Mouse (Mus musculus): ENCODE measurements around the gene Rptor. TPM values are rescaled to one million over a fixed set of nuclear protein-coding genes. Genes with fewer than 3 reads are reported as not detected.

The Rptor gene
- total and polyA plus RNA-seq, 3 experiments: 33.9 to 34.9 TPM; not detected in 1

- Histone ChIP-seq H3K27ac (ENCODE audit: control insufficient read depth, low read depth, low read length) (no peak overlapping the region), H3K4me3 (ENCODE audit: control insufficient read depth in 1 of 2, insufficient read depth in 1 of 2, low read depth in 2 of 2, low read length in 2 of 2) (no peak overlapping the region), H3K27me3 (ENCODE audit: control insufficient read depth in 1 of 2, insufficient read depth in 2 of 2, low read length in 2 of 2) (no peaks in the 10 kb centered on the region), H3K36me3 (ENCODE audit: control insufficient read depth in 1 of 2, insufficient read depth in 2 of 2, low read length in 2 of 2) (peaks cover 0 to 22% of the 10 kb centered on the region in 2 experiments; a peak in 3 of 4 replicates), H3K9ac (ENCODE audit: control insufficient read depth, low read depth, low read length, poor library complexity, severe bottlenecking) (no peak overlapping the region), H3K9me3 (replicated peaks; ENCODE audit: insufficient read depth, low read length) (no peaks in the 10 kb centered on the region), H3K4me1 (ENCODE audit: control insufficient read depth in 1 of 2, insufficient read depth in 2 of 2, low read length in 2 of 2) (peaks cover 15 to 31% of the 10 kb centered on the region in 2 experiments), H3K79me2 (ENCODE audit: control insufficient read depth, insufficient read depth, low read length, poor library complexity) (peaks cover 45% of the 10 kb centered on the region)
- 0 out of 2 replicates have a peak, but pooled peaks have one; percentile 11 for TF ChIP-seq ETS1 (IDR thresholded peaks at IDR 0.05; ENCODE audit: low read depth, low read length)
- no peak for TF ChIP-seq ELF1 (IDR thresholded peaks at IDR 0.05; ENCODE audit: low read depth, low read length)
- TF ChIP-seq POLR2AphosphoS5 (IDR thresholded peaks at IDR 0.05; ENCODE audit: borderline replicate concordance, low read depth, low read length): no peak
- peak; percentile 31; the same call in 1 of the 2 replicates for TF ChIP-seq GATA1 (IDR thresholded peaks at IDR 0.05; ENCODE audit: low read depth, low read length)
- no peak for TF ChIP-seq CHD1 (IDR thresholded peaks at IDR 0.05; ENCODE audit: low read depth, low read length)
- no peak for TF ChIP-seq RAD21 (IDR thresholded peaks at IDR 0.05; ENCODE audit: low read depth, low read length)
- TF ChIP-seq ZC3H11A (IDR thresholded peaks at IDR 0.05; ENCODE audit: low read depth, low read length): no peak
- no peak for DNase-seq (ENCODE audit: low read depth, low spot score)
These were observed 62.1 kb downstream of the Rptor start for GRCm38 (mm10) chr11:119664678-119665307.

GRCm38 (mm10) chr11:119665308-119665702, 62.6 kb downstream of the Rptor start:
- Histone ChIP-seq H3K9me3 (replicated peaks; ENCODE audit: insufficient read depth, low read length) (no peaks in the 10 kb centered on the region), H3K79me2 (ENCODE audit: control insufficient read depth, insufficient read depth, low read length, poor library complexity) (peaks cover 44% of the 10 kb centered on the region), H3K4me3 (ENCODE audit: control insufficient read depth in 1 of 2, insufficient read depth in 1 of 2, low read depth in 2 of 2, low read length in 2 of 2) (no peak overlapping the region), H3K36me3 (ENCODE audit: control insufficient read depth in 1 of 2, insufficient read depth in 2 of 2, low read length in 2 of 2) (peaks cover 0 to 27% of the 10 kb centered on the region in 2 experiments; a peak in 3 of 4 replicates), H3K4me1 (ENCODE audit: control insufficient read depth in 1 of 2, insufficient read depth in 2 of 2, low read length in 2 of 2) (peaks cover 17 to 35% of the 10 kb centered on the region in 2 experiments), H3K27ac (ENCODE audit: control insufficient read depth, low read depth, low read length) (no peak overlapping the region), H3K9ac (ENCODE audit: control insufficient read depth, low read depth, low read length, poor library complexity, severe bottlenecking) (no peak overlapping the region), H3K27me3 (ENCODE audit: control insufficient read depth in 1 of 2, insufficient read depth in 2 of 2, low read length in 2 of 2) (no peaks in the 10 kb centered on the region)
- no peak for TF ChIP-seq UBTF (IDR thresholded peaks at IDR 0.05; ENCODE audit: borderline replicate concordance, insufficient read depth, low read depth, low read length)
- TF ChIP-seq TAL1 (IDR thresholded peaks at IDR 0.05; ENCODE audit: low read length): no peak
- no peak for TF ChIP-seq GATA1 (IDR thresholded peaks at IDR 0.05; ENCODE audit: low read depth, low read length)
- no peak for DNase-seq (ENCODE audit: low read depth, low spot score)

GRCm38 (mm10) chr11:119666567-119667108, 63.9 kb downstream of the Rptor start:
- no peak overlapping the region for H3K27ac ChIP-seq (ENCODE audit: control insufficient read depth, low read depth, low read length)
- peaks cover 0 to 29% of the 10 kb centered on the region in 2 experiments; a peak in 3 of 4 replicates for H3K36me3 ChIP-seq (ENCODE audit: control insufficient read depth in 1 of 2, insufficient read depth in 2 of 2, low read length in 2 of 2)
- H3K9me3 ChIP-seq (replicated peaks; ENCODE audit: insufficient read depth, low read length): no peaks in the 10 kb centered on the region
- peaks cover 20 to 35% of the 10 kb centered on the region in 2 experiments for H3K4me1 ChIP-seq (ENCODE audit: control insufficient read depth in 1 of 2, insufficient read depth in 2 of 2, low read length in 2 of 2)
- peaks cover 43% of the 10 kb centered on the region for H3K79me2 ChIP-seq (ENCODE audit: control insufficient read depth, insufficient read depth, low read length, poor library complexity)
- TF ChIP-seq POLR2A (IDR thresholded peaks at IDR 0.05; ENCODE audit: control insufficient read depth in 1 of 2, insufficient read depth in 1 of 2, low read depth in 1 of 2, low read length in 2 of 2, poor library complexity in 1 of 2) (no peak), UBTF (IDR thresholded peaks at IDR 0.05; ENCODE audit: borderline replicate concordance, insufficient read depth, low read depth, low read length) (no peak)
- no peak overlapping the region for H3K4me3 ChIP-seq (ENCODE audit: control insufficient read depth in 1 of 2, insufficient read depth in 1 of 2, low read depth in 2 of 2, low read length in 2 of 2)
- no peak for DNase-seq (ENCODE audit: low read depth, low spot score)
- no peak overlapping the region for H3K9ac ChIP-seq (ENCODE audit: control insufficient read depth, low read depth, low read length, poor library complexity, severe bottlenecking)
- H3K27me3 ChIP-seq (ENCODE audit: control insufficient read depth in 1 of 2, insufficient read depth in 2 of 2, low read length in 2 of 2): no peaks in the 10 kb centered on the region

Data from MEL (cell line).